Mouse (Mus musculus) c-Kit-positive CD71-positive TER-119-positive erythroid progenitor cells, embryonic 14.5 days (primary cell): ENCODE results near the gene Ptgdr2.

ENCODE experiments used
- DNase-seq: peaks from one replicate; pipeline ENCODE4 v3.0.0-alpha.2; 2013; ENCODE audit warnings: low spot score

Ptgdr2 gene

DNA sequence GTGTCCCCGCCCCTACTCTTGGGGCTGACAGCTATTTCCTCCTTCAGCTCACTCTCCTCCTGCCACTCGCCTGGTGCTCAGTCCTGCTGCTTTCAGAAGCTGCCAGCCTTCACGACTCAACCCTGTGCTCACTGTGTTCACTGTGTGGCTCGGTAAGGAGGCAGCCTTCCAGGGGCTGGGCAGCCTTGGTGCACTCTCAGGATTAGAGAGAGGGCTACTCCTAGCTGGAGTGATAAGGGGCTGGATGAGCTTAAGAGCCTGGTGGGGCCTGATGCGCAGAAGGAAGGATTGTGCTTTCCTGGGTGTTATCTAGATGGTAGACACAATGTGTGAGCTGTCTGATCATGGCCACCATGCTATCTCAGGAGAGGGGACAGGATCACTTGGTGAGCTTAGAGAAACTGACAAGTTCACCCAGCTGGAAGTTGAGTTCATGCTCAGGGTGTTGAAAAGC, at the start of gene Ptgdr2:
TSS of gene Ptgdr2 (plus strand) at position 51 of the 454 bp plus-strand sequence.
- no peak for DNase-seq

GRCm38 (mm10) chr19:10892201-10892600, 44.8 kb upstream of the Ptgdr2 start:
- DNase-seq = no peak

- peak; percentile 95 for DNase-seq
Observed at GRCm38 (mm10) chr19:10895016-10895528, 41.9 kb upstream of the Ptgdr2 start, which contains the start of gene Prpf19. Prpf19 (plus strand) TSS chr19:10895231.

DNA sequence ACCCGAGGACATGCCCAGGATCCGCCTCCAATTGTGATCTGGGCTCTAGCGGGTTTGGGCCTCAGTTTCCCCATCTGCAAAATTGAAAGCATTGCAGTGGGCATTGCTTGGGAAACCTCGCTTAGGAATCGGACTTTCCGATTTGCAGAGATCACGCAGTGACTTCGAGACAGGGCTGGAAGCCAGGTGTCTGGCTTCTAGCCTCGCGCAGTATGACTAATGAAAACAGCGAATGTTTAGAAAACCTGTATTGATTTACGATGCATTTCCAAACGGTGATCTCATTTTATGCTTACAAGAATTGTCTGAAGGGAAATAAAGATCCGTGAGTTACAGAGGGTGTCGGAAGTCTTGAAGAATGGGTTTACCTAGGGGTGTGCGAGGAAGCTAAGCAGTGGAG, 41.3 kb upstream of the Ptgdr2 start:
- DNase-seq = peak; percentile 31

GRCm38 (mm10) chr19:10896849-10897248, 40.1 kb upstream of the Ptgdr2 start:
- no peak for DNase-seq

GRCm38 (mm10) chr19:10897491-10897890, 39.5 kb upstream of the Ptgdr2 start:
- no peak for DNase-seq

DNA sequence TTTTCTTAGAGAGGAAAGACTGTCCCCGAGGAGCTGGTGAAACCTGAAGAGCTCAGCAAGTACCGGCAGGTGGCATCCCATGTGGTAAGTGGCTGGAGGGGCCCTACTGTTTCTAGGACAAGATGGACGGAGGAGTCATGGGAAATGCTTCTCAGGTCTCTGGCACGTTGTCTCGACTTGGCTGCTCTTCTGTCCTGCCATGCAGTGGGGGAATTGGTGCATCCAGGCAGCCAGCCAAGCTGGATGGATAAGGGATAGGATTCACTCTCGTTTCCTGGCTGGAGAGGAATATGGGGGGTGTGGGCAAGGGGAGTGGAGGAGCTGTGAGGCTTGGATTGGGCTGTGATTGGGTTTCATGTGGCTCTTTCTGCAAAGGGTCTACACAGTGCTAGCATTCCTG, 36.6 kb upstream of the Ptgdr2 start:
- DNase-seq = no peak

GRCm38 (mm10) chr19:10901046-10901445, 35.9 kb upstream of the Ptgdr2 start:
- DNase-seq = no peak

DNA sequence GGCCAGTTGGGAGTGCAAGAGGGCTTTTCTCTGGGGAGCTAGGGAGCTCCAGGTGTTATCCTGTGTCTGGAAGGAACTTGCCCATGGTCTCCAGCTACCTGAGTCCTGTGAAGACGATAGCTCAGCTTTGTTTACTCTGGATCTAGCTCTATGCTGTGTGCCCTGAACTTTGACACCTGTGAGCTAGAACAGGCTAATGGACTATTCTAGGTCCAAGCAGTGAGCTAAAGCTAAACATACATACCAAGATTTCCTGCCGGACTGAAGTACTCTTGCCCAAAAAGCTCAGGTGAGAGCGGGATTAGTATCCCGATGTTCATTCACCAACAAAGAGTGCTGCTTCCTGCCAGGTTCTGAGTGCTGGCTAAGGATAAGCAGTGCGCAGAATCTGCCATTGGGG, 32.4 kb upstream of the Ptgdr2 start:
- DNase-seq = no peak

DNA sequence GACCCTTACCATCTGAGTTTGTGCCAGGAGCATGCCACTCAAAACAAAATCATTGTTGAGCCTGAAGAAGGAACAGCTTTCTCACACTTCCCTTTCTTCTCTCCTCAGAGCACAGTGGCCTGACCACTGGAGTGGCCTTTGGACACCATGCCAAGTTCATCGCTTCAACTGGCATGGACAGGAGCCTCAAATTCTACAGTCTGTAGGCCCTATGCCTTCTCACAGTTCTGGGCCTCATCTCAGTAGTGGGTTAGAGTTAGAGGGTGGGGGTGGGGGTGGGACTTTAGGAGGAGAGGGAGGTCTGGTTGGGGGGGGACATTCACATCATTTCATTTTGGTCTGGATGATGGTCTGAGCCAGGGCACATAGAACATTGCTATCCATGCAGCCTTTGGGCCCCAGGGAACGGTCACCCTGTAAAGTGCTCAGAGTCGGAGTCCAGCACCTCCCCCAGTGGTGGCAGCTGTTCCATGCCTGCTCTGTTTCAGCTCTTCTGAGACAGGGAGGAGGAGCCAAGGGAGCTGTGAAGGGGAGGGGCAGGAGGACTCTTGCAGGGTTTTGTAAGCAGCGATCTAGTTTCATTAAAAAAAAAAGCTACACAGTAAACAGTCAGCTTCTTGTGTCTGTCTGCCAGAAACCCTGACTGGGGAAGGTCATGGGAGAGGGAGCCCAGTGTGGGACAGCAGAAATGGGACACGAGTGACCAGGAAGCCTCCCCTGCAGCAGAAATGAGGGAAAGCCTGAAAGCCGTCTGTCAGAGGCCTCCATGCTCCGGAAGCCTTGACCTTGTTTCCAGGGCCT, 31.8 kb upstream of the Ptgdr2 start:
- no peak for DNase-seq

DNA sequence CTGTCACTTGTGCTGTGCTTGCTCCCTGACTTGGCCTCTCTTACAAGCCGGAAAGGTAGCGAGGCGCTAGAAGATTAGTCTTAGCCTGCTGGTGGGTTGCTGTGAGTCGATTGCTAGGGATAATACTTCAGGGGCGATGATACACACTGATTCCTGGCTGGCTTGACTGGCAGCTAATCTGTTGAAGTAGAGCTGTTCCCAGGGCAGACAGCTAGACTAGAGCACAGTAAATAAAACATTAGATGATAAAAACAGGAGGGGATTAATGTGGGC, 31.3 kb upstream of the Ptgdr2 start:
- no peak for DNase-seq

GRCm38 (mm10) chr19:10907891-10908290, 29.1 kb upstream of the Ptgdr2 start:
- DNase-seq = peak; percentile 29

DNA sequence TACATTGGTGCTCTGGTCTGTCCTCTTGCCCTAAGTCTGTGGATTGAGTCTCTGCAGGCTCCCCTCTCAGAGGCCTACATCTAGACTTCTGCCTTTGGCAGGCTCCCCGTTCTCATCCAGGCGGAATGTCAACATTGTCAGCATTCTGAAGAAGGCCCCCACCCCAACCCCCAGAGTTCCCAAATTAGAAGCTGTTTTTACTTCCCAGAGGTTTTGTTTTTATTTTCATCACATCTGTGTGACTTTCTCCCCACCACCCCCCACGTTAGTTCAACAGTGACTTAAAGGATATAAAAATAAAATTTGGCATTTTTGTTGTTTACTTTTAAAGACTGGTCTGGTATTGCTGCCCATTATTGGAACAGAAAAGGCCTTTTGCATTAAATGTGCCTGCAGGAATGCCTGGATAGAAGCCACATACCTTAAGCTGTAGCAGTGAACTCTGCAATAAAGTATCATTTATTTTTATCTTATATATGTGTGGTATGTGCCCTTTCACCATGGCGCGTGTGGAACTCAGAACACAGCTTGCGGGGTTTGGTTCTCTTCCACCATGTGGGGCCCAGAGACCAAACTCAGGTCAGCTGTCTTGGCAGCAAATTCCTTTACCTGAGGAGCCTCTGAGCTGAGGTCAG, 27.8 kb upstream of the Ptgdr2 start:
- no peak for DNase-seq

DNA sequence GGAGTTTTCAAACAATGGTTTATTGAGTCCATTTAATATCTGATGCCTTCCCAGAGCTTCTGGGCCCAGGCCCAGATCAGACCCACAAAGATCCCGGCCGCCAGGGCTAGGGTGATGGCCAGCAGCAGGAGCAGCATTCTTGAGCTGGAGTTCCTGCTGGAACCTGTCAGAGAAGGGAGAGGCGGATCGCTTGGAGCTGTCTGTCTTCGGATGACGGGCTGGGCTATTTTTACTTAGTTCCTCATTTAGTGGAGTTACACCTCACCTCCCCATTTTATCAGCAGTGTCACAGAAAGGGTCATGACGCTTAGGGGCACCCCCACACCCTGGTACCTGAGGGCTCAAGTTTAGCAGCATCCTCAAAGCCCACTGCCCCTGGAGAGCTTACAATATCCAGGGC, 22.7 kb upstream of the Ptgdr2 start:
- DNase-seq = no peak

DNA sequence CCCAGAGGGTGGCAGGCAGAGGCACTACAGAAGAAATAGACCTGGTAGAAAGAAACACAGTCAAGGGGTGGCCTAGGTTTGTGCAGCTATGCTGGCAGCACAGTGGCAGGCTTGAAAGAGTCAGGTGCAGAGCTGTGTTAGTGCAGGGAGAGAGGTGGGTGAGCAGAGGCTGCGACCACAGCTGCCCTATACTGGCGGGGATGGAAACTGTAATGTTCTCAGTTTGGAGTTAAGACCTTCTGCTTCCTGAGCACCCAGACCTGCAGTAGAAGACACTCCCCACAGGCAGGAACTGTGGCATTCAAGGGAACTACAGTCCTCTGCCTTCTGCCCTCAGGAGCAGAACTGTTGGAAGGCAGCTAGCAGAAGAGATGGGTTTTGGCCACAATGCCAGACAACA, 22.1 kb upstream of the Ptgdr2 start:
- no peak for DNase-seq

DNA sequence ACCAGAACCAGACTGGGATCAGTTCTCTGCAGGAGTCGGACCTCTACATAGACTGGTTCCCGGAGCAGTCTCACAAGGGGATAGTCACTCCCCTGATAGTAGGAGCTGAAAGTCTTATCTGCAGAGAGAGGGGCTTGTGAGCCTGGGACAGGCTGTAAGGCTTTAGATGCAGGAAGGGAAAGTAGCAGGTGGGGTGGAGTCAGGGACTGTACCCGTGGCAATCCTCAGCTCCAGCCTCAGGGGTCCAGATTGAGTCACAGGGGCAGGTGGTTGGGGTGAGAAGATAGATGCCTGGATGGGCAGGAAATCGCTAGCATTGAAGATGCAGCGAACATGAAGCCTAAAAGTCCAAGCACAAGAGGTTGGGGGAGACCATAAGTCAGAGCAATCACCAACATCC, 20.5 kb upstream of the Ptgdr2 start:
- DNase-seq = no peak

GRCm38 (mm10) chr19:10918321-10918991, 18.5 kb upstream of the Ptgdr2 start:
- DNase-seq = no peak

DNA sequence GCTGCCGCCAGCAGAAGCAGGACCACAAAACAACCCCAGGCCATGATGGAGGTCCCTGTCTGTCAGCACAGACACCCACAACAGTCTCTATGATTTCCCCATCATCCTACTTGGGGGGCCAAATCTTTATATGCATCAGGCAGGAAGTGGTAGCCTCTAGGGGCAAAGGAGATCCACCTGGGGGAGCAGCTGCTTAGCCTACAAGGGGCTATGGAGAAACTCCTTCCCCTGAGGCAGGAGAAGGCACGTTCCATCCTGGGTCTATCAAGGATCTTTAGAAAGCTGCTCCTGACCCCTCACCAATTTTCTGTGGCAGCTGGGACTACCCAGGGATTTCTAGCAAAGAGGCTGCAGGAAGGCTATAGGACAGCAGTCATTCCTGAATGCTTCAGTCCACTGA, 16.4 kb upstream of the Ptgdr2 start, which contains the start of gene Zp1:
TSS of gene Zp1 (minus strand) at position 101 of the 400 bp plus-strand sequence.
- no peak for DNase-seq

DNA sequence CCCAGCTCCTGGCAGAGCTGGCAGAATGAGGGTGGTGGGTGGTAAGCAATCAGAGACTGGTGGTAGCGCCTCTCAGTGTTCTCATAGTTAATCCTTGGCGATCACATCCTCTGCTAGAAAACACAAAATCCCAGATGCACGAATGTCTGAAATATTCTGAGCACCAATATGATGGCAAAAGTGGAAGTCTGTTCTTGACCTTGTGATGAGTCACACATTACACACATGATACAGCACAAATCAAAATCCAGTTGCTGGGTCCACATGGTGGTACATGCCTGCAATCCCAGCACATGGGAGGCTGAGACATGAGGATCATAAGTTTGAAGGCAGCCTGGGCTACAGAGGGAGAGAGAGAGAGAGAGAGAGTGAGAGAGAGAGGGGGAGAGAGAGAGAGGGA, 15.9 kb upstream of the Ptgdr2 start:
- DNase-seq = no peak

GRCm38 (mm10) chr19:10924220-10924619, 12.7 kb upstream of the Ptgdr2 start:
- DNase-seq = no peak

DNA sequence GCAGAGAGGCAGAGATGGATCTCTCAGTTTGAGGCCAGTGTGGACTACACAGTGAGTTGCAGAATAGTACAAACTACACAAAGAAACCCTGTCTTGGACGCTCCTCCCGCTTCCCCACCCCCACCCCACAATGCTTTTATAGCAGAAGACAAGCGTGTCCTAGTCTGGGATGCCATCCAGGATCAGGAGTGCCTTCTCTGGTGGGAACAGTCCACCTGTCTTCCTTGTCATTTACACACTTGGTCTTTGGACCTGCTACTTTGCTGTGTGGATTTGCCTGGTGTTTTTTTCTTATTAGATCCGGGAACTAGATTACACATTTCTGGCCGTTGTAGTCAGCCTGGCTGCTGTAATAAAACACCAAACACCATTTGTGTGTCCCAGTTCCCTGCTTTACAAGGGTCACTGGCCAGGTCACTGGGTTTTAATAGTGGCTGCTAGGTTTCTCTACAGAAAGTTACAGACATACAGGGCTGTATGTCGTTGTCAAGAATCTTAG, 10.8 kb upstream of the Ptgdr2 start:
- no peak for DNase-seq

GRCm38 (mm10) chr19:10926666-10927065, 10.3 kb upstream of the Ptgdr2 start:
- no peak for DNase-seq

DNA sequence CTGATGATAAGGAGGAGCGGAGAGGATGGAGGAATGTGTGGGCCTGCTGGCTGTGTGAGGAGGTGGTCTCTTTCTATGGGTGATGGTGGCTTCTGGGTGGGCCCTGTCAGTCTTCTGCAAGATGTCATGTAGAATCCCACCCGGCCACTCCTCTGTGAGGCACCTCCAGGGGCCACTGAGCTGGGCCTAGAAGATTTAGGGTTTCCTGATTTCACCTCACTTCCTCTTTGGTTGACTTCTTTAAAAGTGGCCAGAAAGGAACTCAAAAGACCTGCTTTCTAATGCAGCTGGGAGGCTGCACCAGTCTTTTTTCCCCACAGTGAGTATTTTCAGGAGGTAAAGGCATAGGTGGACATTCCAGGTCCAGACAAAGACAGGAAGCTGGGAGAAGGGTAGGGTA, 6.3 kb upstream of the Ptgdr2 start:
- DNase-seq = no peak
